Mouse (Mus musculus) liver, embryonic 11.5 days (tissue): ENCODE measurements around the gene Rtn4rl1. TPM values are rescaled to one million over a fixed set of nuclear protein-coding genes. Genes with fewer than 3 reads are reported as not detected.

ENCODE experiments used
- ATAC-seq: fragments of 200-750 bp; cut with Nextera tagmentation; replicated peaks from 2 replicates; pipeline ENCODE4 v1.8.0; 2017; ENCODE audit warnings: moderate number of reproducible peaks, mild to moderate bottlenecking, moderate TSS enrichment, moderate library complexity; ENCODE audit not compliant: low FRiP score
- DNase-seq: peaks from one replicate; pipeline ENCODE4 v3.0.0-alpha.2; 2017; ENCODE audit warnings: low spot score
- H3K27ac ChIP-seq: fragments of 300-500 bp; sonication (generic); 2 replicates; pipeline ENCODE4 v1.5.1; 2014; ENCODE audit warnings: mild to moderate bottlenecking, low read depth, low read length, control low read depth
- H3K27me3 ChIP-seq: fragments of 300-500 bp; sonication (generic); replicated peaks from 2 replicates; pipeline ENCODE4 v1.6.1; 2014; ENCODE audit warnings: low read length, mixed read lengths; ENCODE audit not compliant: control insufficient read depth, insufficient read depth
- H3K36me3 ChIP-seq: fragments of 300-500 bp; sonication (generic); 2 replicates; pipeline ENCODE4 v1.6.1; 2014; ENCODE audit warnings: mild to moderate bottlenecking, low read length, moderate library complexity, mixed read lengths; ENCODE audit not compliant: control insufficient read depth, insufficient read depth
- H3K4me1 ChIP-seq: fragments of 300-500 bp; sonication (generic); replicated peaks from 2 replicates; pipeline ENCODE4 v1.6.1; 2014; ENCODE audit warnings: low read length, mixed read lengths; ENCODE audit not compliant: control insufficient read depth, insufficient read depth
- H3K4me2 ChIP-seq: fragments of 300-500 bp; sonication (generic); 2 replicates; pipeline ENCODE4 v1.6.1; 2014; ENCODE audit warnings: mild to moderate bottlenecking, control low read depth, moderate library complexity
- H3K4me3 ChIP-seq: fragments of 300-500 bp; sonication (generic); 2 replicates; pipeline ENCODE4 v1.5.1; 2014; ENCODE audit warnings: low read depth, low read length, control low read depth
- H3K9ac ChIP-seq: fragments of 300-500 bp; sonication (generic); 2 replicates; pipeline ENCODE4 v1.6.1; 2014; ENCODE audit warnings: low read depth, low read length, control low read depth
- H3K9me3 ChIP-seq: fragments of 300-500 bp; sonication (generic); 2 replicates; pipeline ENCODE4 v1.6.1; 2016; ENCODE audit warnings: low read length, inconsistent platforms, mixed read lengths; ENCODE audit not compliant: control insufficient read depth
- WGBS: fragments of 180-500 bp; shearing (Covaris S2); extraction: QIAGEN DNeasy Blood & Tissue Kit; methylation state at CpG from one replicate; pipeline ENCODE4 v1.1.7; 2014; 5-methylcytosine and 5-hydroxymethylcytosine counted together
- polyA plus RNA-seq: library from polyadenylated mRNA; unstranded; fragments of >200 nt; fragmentation: Nextera tagmentation; extraction: Ambion mirVana; gene quantifications from 2 replicates; pipeline ENCODE4 v1.2.1, GENCODE M21; 2014

Rtn4rl1 gene
- 1.7 and 2.9 TPM in 2 replicates for polyA plus RNA-seq

- DNase-seq = peak; percentile 60
- H3K36me3 ChIP-seq = no peaks in the 10 kb centered on the region
- ATAC-seq = no peak
- peak within 1 kb of the TSS; percentile 57 for H3K4me3 ChIP-seq
- H3K27me3 ChIP-seq = peaks cover 55% of the 10 kb centered on the region
- H3K27ac ChIP-seq = no peak within 1 kb of the TSS
- no peaks in the 10 kb centered on the region for H3K9me3 ChIP-seq
- H3K4me1 ChIP-seq = peaks cover 37% of the 10 kb centered on the region
- H3K9ac ChIP-seq = peak within 1 kb of the TSS; percentile 40
- WGBS = 2% methylated on average over 81 of the region's 84 CpGs
- H3K4me2 ChIP-seq = peak within 1 kb of the TSS; percentile 87
Measured at GRCm38 (mm10) chr11:75193256-75194071, at the start of gene Rtn4rl1. Gene Rtn4rl1 (plus strand): TSS chr11:75193783.

GRCm38 (mm10) chr11:75145841-75146240 lies 47.7 kb upstream of the Rtn4rl1 start:
- ATAC-seq (no peak), DNase-seq (no peak)
- H3K4me3 ChIP-seq = no peak overlapping the region
- H3K9me3 ChIP-seq = no peaks in the 10 kb centered on the region
- no peak overlapping the region for H3K27ac ChIP-seq
- H3K27me3 ChIP-seq = no peaks in the 10 kb centered on the region
- no peak overlapping the region for H3K4me2 ChIP-seq
- H3K36me3 ChIP-seq = peaks cover 13% of the 10 kb centered on the region
- H3K4me1 ChIP-seq = peaks cover 19% of the 10 kb centered on the region
- 84% methylated on average over 2 of the region's 2 CpGs for WGBS
- no peak overlapping the region for H3K9ac ChIP-seq

- H3K9me3 ChIP-seq = no peaks in the 10 kb centered on the region
Measured at GRCm38 (mm10) chr11:75147106-75147845, 46.3 kb upstream of the Rtn4rl1 start.

DNA sequence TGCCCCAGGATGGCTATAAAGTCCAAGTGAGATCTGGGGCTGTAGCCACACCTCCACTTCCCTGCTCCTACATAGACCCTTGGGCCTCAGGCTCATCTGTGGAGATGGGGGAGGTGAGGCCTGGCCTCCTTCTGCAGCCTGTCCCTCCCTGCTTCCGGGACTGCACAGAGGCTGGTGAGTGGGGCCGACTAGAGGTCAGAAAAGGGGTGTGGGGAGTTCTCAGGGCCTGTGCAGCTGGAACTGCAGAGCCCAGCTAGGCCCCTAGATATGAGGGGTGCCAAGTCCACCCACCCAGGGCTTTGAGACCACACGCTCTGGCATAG lies 45.8 kb upstream of the Rtn4rl1 start:
- Histone ChIP-seq H3K9me3 (no peaks in the 10 kb centered on the region), H3K4me2 (no peak overlapping the region), H3K36me3 (peaks cover 11% of the 10 kb centered on the region), H3K27me3 (no peaks in the 10 kb centered on the region), H3K4me3 (no peak overlapping the region), H3K4me1 (peaks cover 11% of the 10 kb centered on the region), H3K27ac (peak overlapping the region; percentile 42; the same call in 1 of the 2 replicates), H3K9ac (no peak overlapping the region)
- ATAC-seq (peak; percentile 34; the same call in 1 of the 2 replicates), DNase-seq (no peak)
- WGBS = 50% methylated on average over 3 of the region's 3 CpGs

More at GRCm38 (mm10) chr11:75147106-75147845, 46.3 kb upstream of the Rtn4rl1 start:
- DNase-seq = no peak
- peaks cover 9% of the 10 kb centered on the region for H3K4me1 ChIP-seq
- WGBS = 63% methylated on average over 11 of the region's 11 CpGs
- peaks cover 13% of the 10 kb centered on the region for H3K36me3 ChIP-seq
- no peak overlapping the region for H3K4me3 ChIP-seq
- H3K27me3 ChIP-seq = no peaks in the 10 kb centered on the region
- H3K4me2 ChIP-seq = no peak overlapping the region
- no peak for ATAC-seq
- H3K27ac ChIP-seq = peak overlapping the region; percentile 42; the same call in 1 of the 2 replicates
- H3K9ac ChIP-seq = no peak overlapping the region

- Histone ChIP-seq H3K27me3 (no peaks in the 10 kb centered on the region), H3K4me2 (no peak overlapping the region), H3K36me3 (peaks cover 11% of the 10 kb centered on the region), H3K4me1 (peaks cover 11% of the 10 kb centered on the region), H3K9me3 (no peaks in the 10 kb centered on the region), H3K4me3 (no peak overlapping the region), H3K27ac (no peak overlapping the region), H3K9ac (no peak overlapping the region)
- WGBS = 88% methylated on average over 11 of the region's 11 CpGs
- ATAC-seq = no peak
- no peak for DNase-seq
Measured at GRCm38 (mm10) chr11:75148332-75149035, 45.1 kb upstream of the Rtn4rl1 start.

DNA sequence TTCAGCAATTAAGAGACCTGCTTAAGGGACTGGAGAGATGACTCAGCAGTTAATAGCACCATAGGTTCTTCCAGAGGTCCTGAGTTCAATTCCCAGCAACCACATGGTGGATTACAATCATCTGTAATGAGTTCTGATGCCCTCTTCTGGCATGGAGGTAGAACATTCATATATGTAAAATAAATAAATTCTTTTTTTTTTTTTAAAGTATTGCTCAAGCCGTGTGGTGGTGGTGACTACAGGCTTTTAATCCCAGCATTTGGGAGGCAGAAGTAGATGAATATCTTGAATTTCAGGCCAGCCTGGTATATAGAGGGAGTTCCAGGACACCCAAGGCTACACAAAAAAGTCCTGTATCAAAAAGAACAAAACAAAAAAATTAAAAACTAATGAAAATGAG lies 43.2 kb upstream of the Rtn4rl1 start:
- H3K9me3 ChIP-seq = no peaks in the 10 kb centered on the region
- DNase-seq (no peak), ATAC-seq (no peak)
- H3K27me3 ChIP-seq = no peaks in the 10 kb centered on the region
- no peak overlapping the region for H3K27ac ChIP-seq
- H3K4me3 ChIP-seq = no peak overlapping the region
- WGBS = 63% methylated on average over 1 of the region's 1 CpGs
- no peak overlapping the region for H3K4me2 ChIP-seq
- H3K9ac ChIP-seq = no peak overlapping the region
- H3K36me3 ChIP-seq = peaks cover 9% of the 10 kb centered on the region
- H3K4me1 ChIP-seq = peaks cover 13% of the 10 kb centered on the region

- Histone ChIP-seq H3K4me1 (peaks cover 10% of the 10 kb centered on the region), H3K36me3 (peaks cover 9% of the 10 kb centered on the region), H3K4me2 (no peak overlapping the region), H3K9ac (no peak overlapping the region), H3K27ac (peak overlapping the region; percentile 57), H3K9me3 (no peaks in the 10 kb centered on the region), H3K27me3 (no peaks in the 10 kb centered on the region), H3K4me3 (no peak overlapping the region)
- DNase-seq = no peak
- ATAC-seq = no peak
- 64% methylated on average over 18 of the region's 18 CpGs for WGBS
Measured at GRCm38 (mm10) chr11:75152603-75153557, 40.7 kb upstream of the Rtn4rl1 start.
